Mouse (Mus musculus): Measurements from ENCODE around the gene Cd247.

Gene Cd247

DNA sequence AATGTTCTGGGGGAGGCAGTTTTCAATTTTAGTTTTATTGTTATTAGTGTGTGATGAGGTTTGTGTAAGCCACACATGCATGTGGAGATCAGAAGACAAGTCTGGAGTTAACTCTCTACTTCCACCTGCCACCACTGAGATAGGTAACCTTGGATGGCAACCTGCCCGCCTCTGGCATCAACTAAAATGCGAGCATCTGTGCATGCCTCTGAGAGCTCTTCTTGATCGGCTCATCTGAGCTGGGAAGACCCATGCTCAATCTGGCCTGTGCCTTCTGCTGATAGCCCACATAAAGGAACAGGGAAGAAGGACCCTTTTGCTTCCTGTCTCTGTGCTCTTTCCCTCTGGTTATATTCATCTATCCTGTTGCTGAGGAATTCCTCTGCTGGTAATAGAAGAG is 121.0 kb downstream of the Cd247 start:
- no peak for DNase-seq (ENCODE audit: low spot score)

DNA sequence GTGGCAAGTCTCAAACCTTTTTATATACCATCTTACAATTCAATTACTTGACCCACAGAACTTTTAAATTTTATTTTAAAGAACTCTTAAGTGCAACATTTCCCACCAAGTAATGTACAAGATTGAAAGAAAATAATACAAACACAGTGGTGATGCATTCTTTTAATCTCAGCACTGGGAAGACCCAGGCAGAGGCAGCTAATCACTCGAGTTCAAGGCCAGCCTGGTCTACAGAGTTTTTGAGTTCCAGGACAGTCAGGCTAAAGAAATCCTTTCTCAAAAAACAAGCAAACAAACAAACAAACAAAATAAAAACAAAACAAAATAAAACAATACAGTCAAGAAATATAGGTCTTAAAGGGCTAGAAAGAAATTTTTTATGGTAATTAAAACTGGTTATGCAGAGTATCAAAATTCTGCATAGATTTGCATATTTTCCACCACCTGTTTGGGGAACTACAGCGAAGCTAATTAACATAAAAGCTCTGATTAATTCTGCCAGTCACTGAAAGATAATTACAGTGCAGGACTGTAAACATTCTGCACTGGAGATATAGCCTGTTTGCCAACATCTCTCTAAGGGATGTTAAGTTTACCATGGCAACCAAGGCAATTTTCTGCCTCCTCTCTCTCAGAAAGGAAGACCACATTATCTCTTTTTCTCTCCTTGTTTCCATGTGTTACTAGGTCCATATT is 125.4 kb downstream of the Cd247 start:
- DNase-seq (ENCODE audit: low spot score) = no peak

DNA sequence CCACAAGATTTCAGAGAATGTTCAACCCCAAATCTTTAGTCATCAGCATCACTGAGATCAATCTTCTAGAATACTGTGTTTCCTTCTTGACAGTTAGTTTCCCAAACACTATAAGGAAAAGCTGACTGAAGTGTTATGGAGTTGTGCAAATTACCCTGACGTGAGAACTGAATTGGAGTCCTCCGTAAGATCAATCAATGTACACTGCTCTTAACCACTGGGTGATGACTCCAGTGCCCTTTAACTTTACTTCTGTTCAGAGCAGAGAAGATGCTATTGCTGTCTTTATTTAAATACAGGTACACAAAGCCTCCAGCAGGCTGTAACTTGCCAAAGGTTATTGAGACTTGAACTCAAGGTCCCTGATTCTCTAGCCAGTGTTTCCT is 125.9 kb downstream of the Cd247 start:
- no peak for DNase-seq (ENCODE audit: low spot score)

- no peak for DNase-seq (ENCODE audit: low spot score)
Observed at GRCm38 (mm10) chr1:165921026-165921425, 132.5 kb downstream of the Cd247 start.

GRCm38 (mm10) chr1:165922488-165922887 is 134.0 kb downstream of the Cd247 start:
- no peak for DNase-seq (ENCODE audit: low spot score)

DNA sequence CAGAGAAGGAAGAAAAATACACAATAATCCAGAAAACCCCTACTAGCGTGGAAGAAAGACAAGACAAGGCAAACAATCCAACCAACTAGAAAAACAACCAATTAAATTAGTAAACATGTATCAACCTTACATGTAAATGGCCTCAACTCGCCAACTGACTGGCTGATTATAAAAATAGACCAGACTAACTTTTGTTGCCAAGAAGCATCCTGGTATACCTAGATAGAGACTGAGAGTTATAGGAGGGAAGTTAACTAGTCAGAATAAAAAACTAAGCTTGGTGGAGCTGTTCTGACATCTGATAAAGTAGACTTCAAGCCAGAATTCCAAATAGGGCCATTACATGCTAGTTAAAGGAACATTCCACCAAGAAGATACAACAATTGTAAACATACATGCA is 136.7 kb downstream of the Cd247 start:
- DNase-seq (ENCODE audit: low spot score) = no peak

Measured in retina, embryonic 14.5 days (tissue).